Mouse (Mus musculus): Measurements from ENCODE around the gene Frk. TPM values are rescaled to one million over a fixed set of nuclear protein-coding genes. Genes with fewer than 3 reads are reported as not detected.

Frk gene
- polyA plus RNA-seq, 2 experiments: 0.46 to 1.4 TPM

GRCm38 (mm10) chr10:34638245-34638644 lies 155.0 kb downstream of the Frk start:
- H3K9ac ChIP-seq (replicated peaks): no peak overlapping the region
- DNase-seq (ENCODE audit: low read depth in 3 of 3, low spot score in 3 of 3) (no peak), ATAC-seq (ENCODE audit: insufficient read depth) (no peak)
- 38% methylated on average over 1 of the region's 1 CpGs for WGBS (ENCODE audit: insufficient replicate concordance)
- no peaks in the 10 kb centered on the region for H3K9me3 ChIP-seq (ENCODE audit: control insufficient read depth, low read length)
- H3K36me3 ChIP-seq (replicated peaks; ENCODE audit: control insufficient read depth, insufficient read depth, low read depth): no peaks in the 10 kb centered on the region
- no peak overlapping the region for H3K4me2 ChIP-seq (ENCODE audit: low read depth)
- H3K27ac ChIP-seq: no peak overlapping the region
- no peaks in the 10 kb centered on the region for H3K27me3 ChIP-seq (ENCODE audit: control insufficient read depth, insufficient read depth, low read length)
- TF ChIP-seq CTCF (IDR thresholded peaks at IDR 0.05; ENCODE audit: low read depth) (no peak), EP300 (IDR thresholded peaks at IDR 0.05; ENCODE audit: low read depth) (no peak)
- H3K4me1 ChIP-seq (replicated peaks; ENCODE audit: control insufficient read depth in 2 of 2, insufficient read depth in 2 of 2, low read length in 1 of 2): no peaks in the 10 kb centered on the region
- H3K4me3 ChIP-seq (ENCODE audit: insufficient read depth in 1 of 2, low read depth in 2 of 2, low read length in 2 of 2): no peak overlapping the region

Other genes with a start within 250 kb of the Frk start
- gene Tspyl1, start 201.2 kb upstream of the Frk start, polyA plus RNA-seq (2012; rRNA removed): 8.4 and 11.2 TPM in 2 replicates
- gene Tspyl1, start 201.2 kb upstream of the Frk start, polyA plus RNA-seq (2014; fragmentation: Nextera tagmentation; extraction: Ambion mirVana): 13.0 and 13.5 TPM in 2 replicates
- 0.29 and 0.42 TPM in 2 replicates for gene Tspyl4, start 186.0 kb upstream of the Frk start, polyA plus RNA-seq (2012; rRNA removed)
- 0.19 and 0.48 TPM in 2 replicates for gene Tspyl4, start 186.0 kb upstream of the Frk start, polyA plus RNA-seq (2014; fragmentation: Nextera tagmentation; extraction: Ambion mirVana)
- 0.01 TPM in 1 of 2 replicates, not detected in the other for gene Col10a1, start 93.4 kb upstream of the Frk start, polyA plus RNA-seq (2012; rRNA removed)
- gene Col10a1, start 93.4 kb upstream of the Frk start, polyA plus RNA-seq (2014; fragmentation: Nextera tagmentation; extraction: Ambion mirVana): not detected in 2 replicates
- 2.4 and 3.2 TPM in 2 replicates for gene Nt5dc1, start 64.8 kb upstream of the Frk start, polyA plus RNA-seq (2012; rRNA removed)
- 9.2 and 9.7 TPM in 2 replicates for gene Nt5dc1, start 64.8 kb upstream of the Frk start, polyA plus RNA-seq (2014; fragmentation: Nextera tagmentation; extraction: Ambion mirVana)